9 mouse cellular contexts compared by ENCODE assay signal in genomic region chrX:134686739-134687171, GRCm38 (mm10). TPM values are rescaled to one million over a fixed set of nuclear protein-coding genes. Genes with fewer than 3 reads are reported as not detected.
DNase-seq lines count a peak whose midpoint lies in the region; ATAC-seq and TF ChIP-seq lines count a peak whose summit lies in the region.
"Had no signal": no experiment of that assay in that cellular context is flagged by ENCODE, and none has a peak within 500 bp of the region (broad histone marks: within the 10 kb centered on the region; RNA-seq: fewer than 3 reads in every experiment).

No protein-coding gene starts in this region.

- H3K4me3 ChIP-seq in heart, postnatal 0 days (ENCODE audit: low read depth, low read length): peak overlapping the region; percentile 63
- peak overlapping the region; percentile 51 for H3K4me3 ChIP-seq in stomach, embryonic 15.5 days (replicated peaks)

- peak; percentile 61 for ATAC-seq in heart, postnatal 0 days (ENCODE audit: insufficient read depth, low read depth)
- peak; percentile 37; the same call in 1 of the 2 replicates for ATAC-seq in megakaryocyte progenitor cell, adult 5-6 weeks (replicated peaks; ENCODE audit: poor library complexity)
- peak; percentile 36 for ATAC-seq in stomach, embryonic 15.5 days (ENCODE audit: insufficient read depth, low FRiP score, low read depth)

- intact Hi-C loops in gastrocnemius, postnatal 14 days (cut with DNase I; ENCODE audit: low total_unique reads): no loop called here

- H3K27me3 ChIP-seq in heart, postnatal 0 days (ENCODE audit: control insufficient read depth, insufficient read depth, low read length): no peaks in the 10 kb centered on the region
- H3K27me3 ChIP-seq in stomach, embryonic 15.5 days (replicated peaks): no peaks in the 10 kb centered on the region

- peak; percentile 47 for DNase-seq in gastrocnemius, postnatal 14 days
- no peak for DNase-seq in gastrocnemius, adult 18-20 months (ENCODE audit: low spot score)
- DNase-seq in ES-CJ7 (ENCODE audit: low read depth, low spot score): peak; percentile 28
- DNase-seq in cerebellum, postnatal 36 days: peak; percentile 38 to 55
- peak; percentile 52 for DNase-seq in heart, postnatal 0 days (ENCODE audit: low spot score)
- peak; percentile 19 to 22 for DNase-seq in layer of hippocampus, postnatal 36 days

- TF ChIP-seq CTCF in heart, postnatal 0 days (IDR thresholded peaks at IDR 0.05; ENCODE audit: low read depth): no peak

- peak overlapping the region; percentile 89 for H3K27ac ChIP-seq in heart, postnatal 0 days (ENCODE audit: low read depth)
- peak overlapping the region; percentile 84 for H3K27ac ChIP-seq in stomach, embryonic 15.5 days

- H3K9ac ChIP-seq in heart, postnatal 0 days (replicated peaks; ENCODE audit: low read depth, low read length): peak overlapping the region; percentile 71
- peak overlapping the region; percentile 32; the same call in 1 of the 2 replicates for H3K9ac ChIP-seq in stomach, embryonic 15.5 days

- peaks cover 24% of the 10 kb centered on the region; the same call in 1 of the 2 replicates for H3K36me3 ChIP-seq in heart, postnatal 0 days (replicated peaks; ENCODE audit: control insufficient read depth, insufficient read depth, low read length)
- no peaks in the 10 kb centered on the region for H3K36me3 ChIP-seq in stomach, embryonic 15.5 days

- no peaks in the 10 kb centered on the region for H3K9me3 ChIP-seq in heart, postnatal 0 days (replicated peaks; ENCODE audit: control insufficient read depth, low read length)
- H3K9me3 ChIP-seq in stomach, embryonic 15.5 days: no peaks in the 10 kb centered on the region

- H3K4me2 ChIP-seq in heart, postnatal 0 days (ENCODE audit: low read depth, low read length): peak overlapping the region; percentile 61
- H3K4me2 ChIP-seq in stomach, embryonic 15.5 days: peak overlapping the region; percentile 45

- H3K4me1 ChIP-seq in heart, postnatal 0 days (ENCODE audit: control insufficient read depth, insufficient read depth): no peaks in the 10 kb centered on the region
- no peaks in the 10 kb centered on the region for H3K4me1 ChIP-seq in stomach, embryonic 15.5 days

- WGBS in heart, postnatal 0 days: 9% methylated on average over 15 of the region's 16 CpGs
- WGBS in stomach, embryonic 15.5 days: 28% methylated on average over 15 of the region's 16 CpGs

- TF ChIP-seq EP300 in heart, postnatal 0 days (IDR thresholded peaks at IDR 0.05; ENCODE audit: low read depth): no peak

RNA-seq across cellular contexts. Expression of gene Armcx4, which starts 0.4 kb away (rescaled TPM):
- 10 to 100 TPM; 13.2 to 20.1 TPM for total RNA-seq in gastrocnemius, postnatal 14 days (2021)
- 1 to 10 TPM; 4.6 to 5.9 TPM for total RNA-seq in gastrocnemius, adult 18-20 months (2021)
- total RNA-seq in heart, postnatal 0 days (2014; rRNA removed; ENCODE audit: low replicate concordance): 6.5 and 7.4 TPM in 2 replicates
- polyA plus RNA-seq in heart, postnatal 0 days (2015; fragmentation: Nextera tagmentation; extraction: Ambion mirVana): 2.4 and 2.8 TPM in 2 replicates
- 10 to 100 TPM; 34.0 to 35.0 TPM for total RNA-seq in layer of hippocampus, postnatal 36 days (2021)
- 2.2 and 2.5 TPM in 2 replicates for total RNA-seq in megakaryocyte progenitor cell, adult 5-6 weeks (2015)
- total RNA-seq in megakaryocyte progenitor cell, adult 5-6 weeks (2017): 3.2 and 4.4 TPM in 2 replicates
- 3.3 and 3.7 TPM in 2 replicates for polyA plus RNA-seq in stomach, embryonic 15.5 days (2015; fragmentation: Nextera tagmentation; extraction: Ambion mirVana)

RNA-seq across cellular contexts. Expression of gene Armcx1, which starts 31.0 kb away (rescaled TPM):
- total RNA-seq in gastrocnemius, postnatal 14 days (2021): 1 to 10 TPM; 5.6 to 6.6 TPM
- total RNA-seq in gastrocnemius, adult 18-20 months (2021): 1 to 10 TPM; 1.4 to 1.5 TPM
- total RNA-seq in heart, postnatal 0 days (2014; rRNA removed; ENCODE audit: low replicate concordance): 3.9 and 13.9 TPM in 2 replicates
- 21.8 and 22.7 TPM in 2 replicates for polyA plus RNA-seq in heart, postnatal 0 days (2015; fragmentation: Nextera tagmentation; extraction: Ambion mirVana)
- total RNA-seq in layer of hippocampus, postnatal 36 days (2021): 10 to 100 TPM; 58.5 to 60.7 TPM
- 3.9 and 8.1 TPM in 2 replicates for total RNA-seq in megakaryocyte progenitor cell, adult 5-6 weeks (2015)
- 6.4 and 9.7 TPM in 2 replicates for total RNA-seq in megakaryocyte progenitor cell, adult 5-6 weeks (2017)
- 50.9 and 51.9 TPM in 2 replicates for polyA plus RNA-seq in stomach, embryonic 15.5 days (2015; fragmentation: Nextera tagmentation; extraction: Ambion mirVana)
- polyA plus RNA-seq: Patski had no signal
